In genomic region chr3:102214299-102214698, GRCm38 (mm10) we compare ENCODE assay signal across 18 mouse cellular contexts. TPM values are rescaled to one million over a fixed set of nuclear protein-coding genes. Genes with fewer than 3 reads are reported as not detected.
DNase-seq lines count a peak whose midpoint lies in the region; ATAC-seq and TF ChIP-seq lines count a peak whose summit lies in the region.
"Had no signal": no experiment of that assay in that cellular context is flagged by ENCODE, and none has a peak within 500 bp of the region (broad histone marks: within the 10 kb centered on the region; RNA-seq: fewer than 3 reads in every experiment).

No protein-coding gene starts in this region.

- no peaks in the 10 kb centered on the region for H3K4me1 ChIP-seq in intestine, postnatal 0 days (replicated peaks; ENCODE audit: control insufficient read depth, insufficient read depth, low read length)
- H3K4me1 ChIP-seq in forebrain, embryonic 13.5 days = no peaks in the 10 kb centered on the region
- H3K4me1 ChIP-seq: embryonic facial prominence, embryonic 13.5 days; hindbrain, embryonic 15.5 days had no signal

- no peak overlapping the region for H3K9ac ChIP-seq in intestine, postnatal 0 days (ENCODE audit: low read depth, low read length)
- H3K9ac ChIP-seq in forebrain, embryonic 13.5 days = no peak overlapping the region
- H3K9ac ChIP-seq: embryonic facial prominence, embryonic 13.5 days; heart, embryonic 12.5 days; hindbrain, embryonic 15.5 days had no signal

- H3K9me3 ChIP-seq in intestine, postnatal 0 days (ENCODE audit: control insufficient read depth) = no peaks in the 10 kb centered on the region
- H3K9me3 ChIP-seq in forebrain, embryonic 13.5 days (replicated peaks) = peaks cover 4% of the 10 kb centered on the region; the same call in 1 of the 2 replicates
- H3K9me3 ChIP-seq: embryonic facial prominence, embryonic 13.5 days; hindbrain, embryonic 15.5 days had no signal

- no peak for TF ChIP-seq CTCF in intestine, postnatal 0 days (IDR thresholded peaks at IDR 0.05; ENCODE audit: low read depth)

- H3K27ac ChIP-seq in intestine, postnatal 0 days (ENCODE audit: low read depth, low read length) = no peak overlapping the region
- H3K27ac ChIP-seq in forebrain, embryonic 13.5 days = no peak overlapping the region
- H3K27ac ChIP-seq: embryonic facial prominence, embryonic 13.5 days; heart, adult 2 months; hindbrain, embryonic 15.5 days had no signal

- ATAC-seq in intestine, postnatal 0 days = peak; percentile 33; the same call in 1 of the 2 replicates
- no peak for ATAC-seq in forebrain, embryonic 13.5 days
- ATAC-seq: forebrain, embryonic 14.5 days had no signal

- H3K36me3 ChIP-seq in intestine, postnatal 0 days (ENCODE audit: control insufficient read depth, insufficient read depth) = no peaks in the 10 kb centered on the region
- no peaks in the 10 kb centered on the region for H3K36me3 ChIP-seq in forebrain, embryonic 13.5 days (ENCODE audit: poor library complexity, severe bottlenecking)
- H3K36me3 ChIP-seq: embryonic facial prominence, embryonic 13.5 days; heart, embryonic 12.5 days; hindbrain, embryonic 15.5 days had no signal

- H3K4me2 ChIP-seq in intestine, postnatal 0 days (replicated peaks; ENCODE audit: low read depth) = no peak overlapping the region
- no peak overlapping the region for H3K4me2 ChIP-seq in forebrain, embryonic 13.5 days
- H3K4me2 ChIP-seq: embryonic facial prominence, embryonic 13.5 days; heart, embryonic 12.5 days; hindbrain, embryonic 15.5 days had no signal

- no peaks in the 10 kb centered on the region for H3K27me3 ChIP-seq in intestine, postnatal 0 days (replicated peaks; ENCODE audit: control insufficient read depth, insufficient read depth, low read length)
- H3K27me3 ChIP-seq in forebrain, embryonic 13.5 days = no peaks in the 10 kb centered on the region
- H3K27me3 ChIP-seq: embryonic facial prominence, embryonic 13.5 days; heart, embryonic 12.5 days; hindbrain, embryonic 15.5 days had no signal

- 37% methylated on average over 4 of the region's 4 CpGs for WGBS in intestine, postnatal 0 days
- 61% methylated on average over 4 of the region's 4 CpGs for WGBS in forebrain, embryonic 13.5 days

- H3K4me3 ChIP-seq in intestine, postnatal 0 days (ENCODE audit: low read depth, low read length) = no peak overlapping the region
- H3K4me3 ChIP-seq in forebrain, embryonic 13.5 days = no peak overlapping the region
- H3K4me3 ChIP-seq: embryonic facial prominence, embryonic 13.5 days; heart, adult 2 months; heart, embryonic 12.5 days; hindbrain, embryonic 15.5 days had no signal

- DNase-seq in testis, postnatal 10 days (ENCODE audit: low spot score) = peak; percentile 34
- DNase-seq in testis, postnatal 14 days (ENCODE audit: low spot score) = no peak
- peak; percentile 83 for DNase-seq in R1 (ENCODE audit: low read depth, low spot score)
- no peak for DNase-seq in MN1 (ENCODE audit: low spot score)
- DNase-seq: adrenal gland, postnatal 25 days; cerebellum, adult 18-20 months; cerebellum, adult 9-11 months; cerebellum, postnatal 36 days; gastrocnemius, postnatal 36 days; heart, adult 2 months; heart, postnatal 36 days; kidney, adult 18-20 months had no signal

RNA-seq across cellular contexts. Expression of gene Vangl1, which starts 9.8 kb away (rescaled TPM):
- polyA plus RNA-seq in intestine, postnatal 0 days (2015; fragmentation: Nextera tagmentation; extraction: Ambion mirVana) = 7.2 and 7.4 TPM in 2 replicates
- 3.7 and 5.1 TPM in 2 replicates for polyA plus RNA-seq in forebrain, embryonic 13.5 days (2015; fragmentation: Nextera tagmentation; extraction: Ambion mirVana)

Comparison
In these comparisons a context has a peak if more than half of its experiments do, and no peak if none do; other contexts are left out.
1. DNase-seq: peak in testis, postnatal 10 days (single experiment) and R1 (single experiment); none in testis, postnatal 14 days (single experiment) and MN1 (single experiment).